Mouse (Mus musculus): ENCODE results near the gene P2ry6. TPM values are rescaled to one million over a fixed set of nuclear protein-coding genes. Genes with fewer than 3 reads are reported as not detected.

P2ry6 gene
- 26.8 and 36.1 TPM in 2 replicates for polyA plus RNA-seq (2012; rRNA removed; ENCODE audit: low replicate concordance)

GRCm38 (mm10) chr7:100974135-100974903 is at the start of gene P2ry6:
Gene P2ry6 (minus strand): TSS chr7:100974649.

GRCm38 (mm10) chr7:101012541-101012940 is 38.1 kb upstream of the P2ry6 start, which contains the start of gene P2ry2:
Gene P2ry2 (minus strand): TSS chr7:101012866.

GRCm38 (mm10) chr7:100931926-100932480 is 42.4 kb downstream of the P2ry6 start, which contains the start of gene Arhgef17:
Gene Arhgef17 (minus strand): TSS chr7:100932107.

Other genes with a start within 250 kb of the P2ry6 start
- gene Relt, start 111.2 kb downstream of the P2ry6 start, polyA plus RNA-seq (2012; rRNA removed; ENCODE audit: low replicate concordance), result 4.8 and 14.1 TPM in 2 replicates
- 16.7 and 63.3 TPM in 2 replicates for gene Arhgef17, start 42.5 kb downstream of the P2ry6 start, polyA plus RNA-seq (2012; rRNA removed; ENCODE audit: low replicate concordance)
- 3.6 and 12.0 TPM in 2 replicates for gene P2ry2, start 38.2 kb upstream of the P2ry6 start, polyA plus RNA-seq (2012; rRNA removed; ENCODE audit: low replicate concordance)
- gene Fchsd2, start 118.2 kb upstream of the P2ry6 start, polyA plus RNA-seq (2012; rRNA removed; ENCODE audit: low replicate concordance), result 6.7 and 8.7 TPM in 2 replicates

Measured in subcutaneous adipose tissue, adult 2 months (tissue).